Mouse (Mus musculus): Measurements from ENCODE around the gene Bbs2. TPM values are rescaled to one million over a fixed set of nuclear protein-coding genes. Genes with fewer than 3 reads are reported as not detected.

Gene Bbs2
- polyA plus RNA-seq, 1 experiment, result 54.9 TPM

DNA sequence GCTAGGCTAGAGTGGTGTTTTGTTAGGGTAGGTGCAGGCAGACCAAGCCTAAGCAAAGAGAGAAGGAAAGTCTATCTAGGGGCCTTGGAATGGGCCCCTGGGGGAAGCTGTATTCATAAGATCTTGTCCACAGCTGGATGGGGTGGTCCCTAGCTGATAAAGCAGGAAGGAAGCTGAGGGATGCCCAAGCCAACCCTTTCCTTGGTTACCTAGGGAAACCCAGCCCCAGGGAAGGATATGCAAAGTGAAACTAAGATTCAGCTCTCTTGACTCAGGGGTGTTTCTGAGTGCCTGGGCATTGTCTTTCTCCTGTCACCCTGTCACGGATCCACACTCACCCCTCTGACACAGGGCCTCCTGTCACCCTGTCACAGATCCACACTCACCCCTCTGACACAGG, 14.7 kb upstream of the Bbs2 start:
- Histone ChIP-seq H3K4me3 (replicated peaks; ENCODE audit: insufficient read depth, low read depth, low read length) (no peak overlapping the region), H3K27me3 (ENCODE audit: control insufficient read depth, insufficient read depth, low read length) (no peaks in the 10 kb centered on the region), H3K27ac (ENCODE audit: insufficient read depth, low read length) (no peak overlapping the region), H3K4me1 (ENCODE audit: control insufficient read depth, insufficient read depth, low read length) (no peaks in the 10 kb centered on the region; the same call in 1 of the 2 replicates)
- DNase-seq, result no peak
- WGBS, result 65% methylated on average over 1 of the region's 1 CpGs
- TF ChIP-seq CTCF (IDR thresholded peaks at IDR 0.05; ENCODE audit: borderline replicate concordance, insufficient read depth, low read depth, low read length), result no peak
- TF ChIP-seq POLR2A (IDR thresholded peaks at IDR 0.05; ENCODE audit: borderline replicate concordance, insufficient read depth, low read length), result no peak

GRCm38 (mm10) chr8:94110526-94111177, 11.9 kb upstream of the Bbs2 start:
- no peak for TF ChIP-seq CTCF (IDR thresholded peaks at IDR 0.05; ENCODE audit: borderline replicate concordance, insufficient read depth, low read depth, low read length)
- no peak overlapping the region for H3K4me3 ChIP-seq (replicated peaks; ENCODE audit: insufficient read depth, low read depth, low read length)
- DNase-seq, result no peak
- 56% methylated on average over 6 of the region's 6 CpGs for WGBS
- H3K4me1 ChIP-seq (ENCODE audit: control insufficient read depth, insufficient read depth, low read length), result no peaks in the 10 kb centered on the region; the same call in 1 of the 2 replicates
- no peak overlapping the region for H3K27ac ChIP-seq (ENCODE audit: insufficient read depth, low read length)
- H3K27me3 ChIP-seq (ENCODE audit: control insufficient read depth, insufficient read depth, low read length), result no peaks in the 10 kb centered on the region

- Histone ChIP-seq H3K4me3 (replicated peaks; ENCODE audit: insufficient read depth, low read depth, low read length) (no peak overlapping the region), H3K27me3 (ENCODE audit: control insufficient read depth, insufficient read depth, low read length) (no peaks in the 10 kb centered on the region), H3K27ac (ENCODE audit: insufficient read depth, low read length) (no peak overlapping the region), H3K4me1 (ENCODE audit: control insufficient read depth, insufficient read depth, low read length) (no peaks in the 10 kb centered on the region; the same call in 1 of the 2 replicates)
- TF ChIP-seq CTCF (IDR thresholded peaks at IDR 0.05; ENCODE audit: borderline replicate concordance, insufficient read depth, low read depth, low read length) (no peak), POLR2A (IDR thresholded peaks at IDR 0.05; ENCODE audit: borderline replicate concordance, insufficient read depth, low read length) (no peak)
- 87% methylated on average over 5 of the region's 5 CpGs for WGBS
- DNase-seq, result no peak
Observed at GRCm38 (mm10) chr8:94109835-94110234, 11.1 kb upstream of the Bbs2 start.

GRCm38 (mm10) chr8:94109396-94109795, 10.7 kb upstream of the Bbs2 start:
- H3K4me1 ChIP-seq (ENCODE audit: control insufficient read depth, insufficient read depth, low read length), result no peaks in the 10 kb centered on the region; the same call in 1 of the 2 replicates
- no peak for DNase-seq
- H3K4me3 ChIP-seq (replicated peaks; ENCODE audit: insufficient read depth, low read depth, low read length), result no peak overlapping the region
- no peak overlapping the region for H3K27ac ChIP-seq (ENCODE audit: insufficient read depth, low read length)
- H3K27me3 ChIP-seq (ENCODE audit: control insufficient read depth, insufficient read depth, low read length), result no peaks in the 10 kb centered on the region
- 86% methylated on average over 6 of the region's 6 CpGs for whole genome bisulfite sequencing
- TF ChIP-seq CTCF (IDR thresholded peaks at IDR 0.05; ENCODE audit: borderline replicate concordance, insufficient read depth, low read depth, low read length) (no peak), POLR2A (IDR thresholded peaks at IDR 0.05; ENCODE audit: borderline replicate concordance, insufficient read depth, low read length) (no peak)

GRCm38 (mm10) chr8:94107871-94108270, 9.1 kb upstream of the Bbs2 start:
- no peak for TF ChIP-seq CTCF (IDR thresholded peaks at IDR 0.05; ENCODE audit: borderline replicate concordance, insufficient read depth, low read depth, low read length)
- no peak for TF ChIP-seq POLR2A (IDR thresholded peaks at IDR 0.05; ENCODE audit: borderline replicate concordance, insufficient read depth, low read length)
- no peaks in the 10 kb centered on the region; the same call in 1 of the 2 replicates for H3K4me1 ChIP-seq (ENCODE audit: control insufficient read depth, insufficient read depth, low read length)
- no peak overlapping the region for H3K4me3 ChIP-seq (replicated peaks; ENCODE audit: insufficient read depth, low read depth, low read length)
- WGBS, result 18% methylated on average over 3 of the region's 3 CpGs
- DNase-seq, result peak in 1 of 2 experiments; percentile 22
- no peaks in the 10 kb centered on the region for H3K27me3 ChIP-seq (ENCODE audit: control insufficient read depth, insufficient read depth, low read length)
- no peak overlapping the region for H3K27ac ChIP-seq (ENCODE audit: insufficient read depth, low read length)

DNA sequence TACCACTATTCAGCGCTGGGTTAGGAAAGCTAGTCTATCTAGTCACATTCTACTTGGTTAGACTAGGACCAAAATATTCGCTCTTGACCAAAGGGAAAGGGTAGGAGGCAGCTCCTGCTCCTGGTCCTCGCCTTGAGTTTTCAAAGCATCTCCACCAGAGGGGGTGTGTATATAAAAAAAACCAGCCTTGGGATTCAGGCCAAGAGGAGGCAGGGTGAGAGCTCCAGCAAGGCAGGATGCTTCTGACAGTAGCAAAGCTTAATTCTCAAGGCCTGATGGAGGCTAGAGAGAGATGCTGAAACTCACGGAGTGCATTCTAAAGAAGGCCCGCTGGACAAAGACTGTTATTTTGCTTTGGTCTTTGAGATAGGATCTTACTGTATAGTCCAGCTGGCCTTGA, 5.4 kb upstream of the Bbs2 start:
- TF ChIP-seq POLR2A (IDR thresholded peaks at IDR 0.05; ENCODE audit: borderline replicate concordance, insufficient read depth, low read length) (no peak), CTCF (IDR thresholded peaks at IDR 0.05; ENCODE audit: borderline replicate concordance, insufficient read depth, low read depth, low read length) (no peak)
- no peaks in the 10 kb centered on the region for H3K27me3 ChIP-seq (ENCODE audit: control insufficient read depth, insufficient read depth, low read length)
- 50% methylated on average over 5 of the region's 5 CpGs for WGBS
- no peak overlapping the region for H3K4me3 ChIP-seq (replicated peaks; ENCODE audit: insufficient read depth, low read depth, low read length)
- no peak overlapping the region for H3K27ac ChIP-seq (ENCODE audit: insufficient read depth, low read length)
- no peak for DNase-seq
- H3K4me1 ChIP-seq (ENCODE audit: control insufficient read depth, insufficient read depth, low read length), result no peaks in the 10 kb centered on the region; the same call in 1 of the 2 replicates

DNA sequence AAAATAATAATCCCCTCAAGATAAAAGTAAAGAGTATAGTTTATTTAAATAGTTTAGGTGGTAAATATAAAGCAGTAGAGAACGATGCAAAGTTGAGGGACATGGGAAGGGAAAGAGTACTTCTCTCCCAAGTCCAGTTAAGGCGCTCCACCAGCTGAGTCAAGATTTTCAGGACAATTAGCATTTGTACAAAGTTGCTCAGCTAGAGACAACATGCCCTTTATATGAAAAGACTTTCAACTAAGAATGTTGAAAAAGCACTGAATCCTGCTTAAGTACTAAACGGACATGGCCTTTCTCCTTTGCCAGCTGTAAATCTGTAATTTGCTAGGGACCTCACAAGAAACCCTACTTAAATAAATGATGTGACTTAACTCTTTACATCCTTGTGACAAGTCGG, 268 bp upstream of the Bbs2 start:
- TF ChIP-seq POLR2A (IDR thresholded peaks at IDR 0.05; ENCODE audit: borderline replicate concordance, insufficient read depth, low read length) (no peak), CTCF (IDR thresholded peaks at IDR 0.05; ENCODE audit: borderline replicate concordance, insufficient read depth, low read depth, low read length) (no peak)
- H3K27ac ChIP-seq (ENCODE audit: insufficient read depth, low read length), result no peak overlapping the region
- H3K4me3 ChIP-seq (replicated peaks; ENCODE audit: insufficient read depth, low read depth, low read length), result no peak overlapping the region
- H3K27me3 ChIP-seq (ENCODE audit: control insufficient read depth, insufficient read depth, low read length), result no peaks in the 10 kb centered on the region
- DNase-seq, result no peak
- 52% methylated on average over 4 of the region's 4 CpGs for WGBS
- no peaks in the 10 kb centered on the region for H3K4me1 ChIP-seq (ENCODE audit: control insufficient read depth, insufficient read depth, low read length)

GRCm38 (mm10) chr8:94094281-94094680, 4.4 kb downstream of the Bbs2 start:
- Histone ChIP-seq H3K4me1 (ENCODE audit: control insufficient read depth, insufficient read depth, low read length) (no peaks in the 10 kb centered on the region), H3K27me3 (ENCODE audit: control insufficient read depth, insufficient read depth, low read length) (no peaks in the 10 kb centered on the region), H3K27ac (ENCODE audit: insufficient read depth, low read length) (no peak overlapping the region), H3K4me3 (replicated peaks; ENCODE audit: insufficient read depth, low read depth, low read length) (no peak overlapping the region)
- WGBS, result 88% methylated on average over 6 of the region's 6 CpGs
- TF ChIP-seq CTCF (IDR thresholded peaks at IDR 0.05; ENCODE audit: borderline replicate concordance, insufficient read depth, low read depth, low read length) (no peak), POLR2A (IDR thresholded peaks at IDR 0.05; ENCODE audit: borderline replicate concordance, insufficient read depth, low read length) (no peak)
- DNase-seq, result no peak
